Mouse (Mus musculus) intestine, postnatal 0 days (tissue): Measurements from ENCODE around the gene Pcdh15. TPM values are rescaled to one million over a fixed set of nuclear protein-coding genes. Genes with fewer than 3 reads are reported as not detected.

Experiments
- ATAC-seq: fragments of 200-750 bp; cut with Nextera tagmentation; 2 replicates; pipeline ENCODE4 v1.8.0; 2017; ENCODE audit warnings: mild to moderate bottlenecking, moderate TSS enrichment, moderate library complexity
- H3K27ac ChIP-seq: fragments of 300-500 bp; sonication (generic); 2 replicates; pipeline ENCODE4 v1.5.1; 2014; ENCODE audit warnings: mild to moderate bottlenecking, low read depth, low read length, moderate library complexity
- H3K27me3 ChIP-seq: fragments of 300-500 bp; sonication (generic); replicated peaks from 2 replicates; pipeline ENCODE4 v1.6.1; 2014; ENCODE audit warnings: low read length, mixed read lengths; ENCODE audit not compliant: control insufficient read depth, insufficient read depth
- H3K36me3 ChIP-seq: fragments of 300-500 bp; sonication (generic); 2 replicates; pipeline ENCODE4 v1.6.1; 2014; ENCODE audit warnings: mild to moderate bottlenecking, moderate library complexity; ENCODE audit not compliant: control insufficient read depth, insufficient read depth
- H3K4me1 ChIP-seq: fragments of 300-500 bp; sonication (generic); replicated peaks from 2 replicates; pipeline ENCODE4 v1.6.1; 2014; ENCODE audit warnings: antibody characterized with exemption, low read length, mixed read lengths; ENCODE audit not compliant: control insufficient read depth, insufficient read depth
- H3K4me2 ChIP-seq: fragments of 300-500 bp; sonication (generic); replicated peaks from 2 replicates; pipeline ENCODE4 v1.6.1; 2014; ENCODE audit warnings: low read depth, mild to moderate bottlenecking, moderate library complexity
- H3K4me3 ChIP-seq: fragments of 300-500 bp; sonication (generic); 2 replicates; pipeline ENCODE4 v1.5.1; 2014; ENCODE audit warnings: low read depth, low read length
- H3K9ac ChIP-seq: fragments of 300-500 bp; sonication (generic); 2 replicates; pipeline ENCODE4 v1.6.1; 2014; ENCODE audit warnings: mild to moderate bottlenecking, low read depth, low read length
- H3K9me3 ChIP-seq: fragments of 300-500 bp; sonication (generic); 2 replicates; pipeline ENCODE4 v1.6.1; 2016; ENCODE audit warnings: mixed run types; ENCODE audit not compliant: control insufficient read depth
- CTCF ChIP-seq: sonication (generic); IDR thresholded peaks from 2 replicates; pipeline ENCODE4 v1.5.1; 2016; ENCODE audit warnings: low read depth, mild to moderate bottlenecking, control low read depth, antibody characterized with exemption, moderate library complexity
- WGBS: fragments of 180-500 bp; shearing (Covaris S2); extraction: QIAGEN DNeasy Blood & Tissue Kit; methylation state at CpG from one replicate; pipeline ENCODE4 v1.1.7; 2014; 5-methylcytosine and 5-hydroxymethylcytosine counted together
- polyA plus RNA-seq: library from polyadenylated mRNA; unstranded; fragments of >200 nt; fragmentation: Nextera tagmentation; extraction: Ambion mirVana; gene quantifications from 2 replicates; pipeline ENCODE4 v1.2.1, GENCODE M21; 2015

Pcdh15 gene
- polyA plus RNA-seq, 1 experiment from 2014 or later = 0.61 TPM

DNA sequence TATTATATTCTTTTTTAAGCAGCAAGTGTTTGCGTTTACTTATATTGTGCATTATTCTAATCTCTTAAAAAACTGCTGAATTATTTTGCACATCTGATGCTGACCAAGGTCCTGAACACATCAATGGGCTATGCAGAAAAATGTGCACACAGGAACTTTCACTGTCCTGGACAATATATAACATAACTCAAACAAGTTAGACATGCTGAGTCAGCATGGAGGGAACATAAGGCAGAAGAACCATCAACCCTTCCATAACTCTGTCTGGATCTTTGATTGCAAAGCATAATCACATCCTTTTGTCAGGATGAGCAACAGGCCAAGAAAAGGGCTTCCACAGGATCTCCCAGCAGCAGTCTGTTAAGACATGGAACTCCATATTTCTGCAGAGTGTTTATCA lies 207.5 kb downstream of the Pcdh15 start:
- Histone ChIP-seq H3K9ac (no peak overlapping the region), H3K4me2 (no peak overlapping the region), H3K9me3 (no peaks in the 10 kb centered on the region), H3K4me1 (no peaks in the 10 kb centered on the region), H3K36me3 (no peaks in the 10 kb centered on the region), H3K4me3 (no peak overlapping the region), H3K27ac (no peak overlapping the region), H3K27me3 (no peaks in the 10 kb centered on the region)
- no peak for ATAC-seq
- TF ChIP-seq CTCF = no peak
- WGBS = 86% methylated on average over 1 of the region's 1 CpGs

DNA sequence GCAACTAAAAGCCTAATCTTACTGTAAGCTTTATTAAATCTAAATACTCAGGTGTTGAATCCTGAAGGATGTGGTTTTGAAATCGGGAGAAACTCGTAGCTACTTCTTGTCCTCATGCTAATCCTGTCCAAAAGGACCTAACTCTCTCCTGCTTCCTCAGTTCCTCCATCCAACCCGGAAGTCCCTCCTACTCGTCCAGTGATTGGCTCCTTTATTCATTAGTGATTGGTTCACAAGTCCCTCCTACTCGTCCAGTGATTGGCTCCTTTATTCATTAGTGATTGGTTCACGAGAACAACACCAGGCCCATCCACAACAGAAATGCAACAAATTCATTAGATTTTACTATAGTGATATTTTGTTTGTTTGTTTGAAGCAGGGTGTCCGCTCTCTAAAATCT lies 227.7 kb downstream of the Pcdh15 start:
- no peak for ATAC-seq
- Histone ChIP-seq H3K4me3 (no peak overlapping the region), H3K27me3 (no peaks in the 10 kb centered on the region), H3K27ac (no peak overlapping the region), H3K9me3 (no peaks in the 10 kb centered on the region), H3K36me3 (no peaks in the 10 kb centered on the region), H3K9ac (no peak overlapping the region), H3K4me2 (no peak overlapping the region), H3K4me1 (no peaks in the 10 kb centered on the region)
- TF ChIP-seq CTCF = no peak
- 90% methylated on average over 7 of the region's 7 CpGs for WGBS

GRCm38 (mm10) chr10:73333426-73333825 lies 234.3 kb downstream of the Pcdh15 start:
- Histone ChIP-seq H3K27ac (no peak overlapping the region), H3K4me2 (no peak overlapping the region), H3K36me3 (no peaks in the 10 kb centered on the region), H3K4me1 (no peaks in the 10 kb centered on the region), H3K4me3 (no peak overlapping the region), H3K9ac (no peak overlapping the region), H3K9me3 (no peaks in the 10 kb centered on the region), H3K27me3 (no peaks in the 10 kb centered on the region)
- ATAC-seq = no peak
- no peak for TF ChIP-seq CTCF
- WGBS = 83% methylated on average over 1 of the region's 1 CpGs

DNA sequence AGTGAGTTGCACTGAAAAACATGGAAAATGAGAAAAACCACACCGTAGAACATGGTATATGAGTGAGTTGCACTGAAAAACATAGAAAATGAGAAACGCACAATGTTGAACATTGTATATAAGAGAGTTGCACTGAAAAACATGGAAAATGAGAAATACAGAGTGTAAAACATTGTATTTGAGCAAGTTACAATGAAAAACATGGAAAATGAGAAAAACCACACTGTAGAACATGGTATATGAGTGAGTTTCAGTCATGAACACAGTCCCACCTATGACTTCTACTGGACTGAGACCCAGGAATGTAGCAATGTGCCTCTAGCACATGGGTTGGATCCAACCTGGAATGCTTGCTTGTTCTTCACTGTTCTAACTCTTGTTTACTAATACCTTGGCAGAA lies 279.9 kb downstream of the Pcdh15 start:
- ATAC-seq = no peak
- H3K4me3 ChIP-seq = no peak overlapping the region
- WGBS = 84% methylated on average over 2 of the region's 2 CpGs
- H3K36me3 ChIP-seq = no peaks in the 10 kb centered on the region
- H3K9ac ChIP-seq = no peak overlapping the region
- no peaks in the 10 kb centered on the region for H3K27me3 ChIP-seq
- no peak overlapping the region for H3K27ac ChIP-seq
- no peak for TF ChIP-seq CTCF
- H3K4me1 ChIP-seq = no peaks in the 10 kb centered on the region
- H3K4me2 ChIP-seq = no peak overlapping the region
- H3K9me3 ChIP-seq = no peaks in the 10 kb centered on the region

DNA sequence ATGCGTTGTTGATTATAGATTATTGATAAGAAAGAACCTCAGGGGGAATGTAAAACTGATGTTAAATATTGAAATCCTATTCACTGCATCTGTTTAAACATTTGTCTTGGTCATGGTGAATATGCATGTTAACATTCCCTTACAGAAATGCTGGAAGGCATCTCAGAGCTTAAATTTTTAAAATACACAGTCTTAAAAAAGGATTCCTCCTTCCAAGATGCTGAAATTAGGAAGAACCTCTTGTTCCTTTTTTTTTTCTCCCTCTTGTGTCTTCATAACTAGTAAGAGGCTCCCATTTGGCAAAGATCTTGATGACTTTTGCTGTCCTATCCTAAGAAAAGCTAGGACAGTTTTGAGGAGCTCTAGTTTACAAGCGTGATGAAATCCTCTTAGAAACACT lies 284.9 kb downstream of the Pcdh15 start:
- Histone ChIP-seq H3K9ac (no peak overlapping the region), H3K4me3 (no peak overlapping the region), H3K4me1 (no peaks in the 10 kb centered on the region), H3K4me2 (no peak overlapping the region), H3K27ac (no peak overlapping the region), H3K27me3 (no peaks in the 10 kb centered on the region), H3K9me3 (no peaks in the 10 kb centered on the region), H3K36me3 (no peaks in the 10 kb centered on the region)
- ATAC-seq = no peak
- TF ChIP-seq CTCF = no peak
- 83% methylated on average over 2 of the region's 2 CpGs for whole genome bisulfite sequencing

DNA sequence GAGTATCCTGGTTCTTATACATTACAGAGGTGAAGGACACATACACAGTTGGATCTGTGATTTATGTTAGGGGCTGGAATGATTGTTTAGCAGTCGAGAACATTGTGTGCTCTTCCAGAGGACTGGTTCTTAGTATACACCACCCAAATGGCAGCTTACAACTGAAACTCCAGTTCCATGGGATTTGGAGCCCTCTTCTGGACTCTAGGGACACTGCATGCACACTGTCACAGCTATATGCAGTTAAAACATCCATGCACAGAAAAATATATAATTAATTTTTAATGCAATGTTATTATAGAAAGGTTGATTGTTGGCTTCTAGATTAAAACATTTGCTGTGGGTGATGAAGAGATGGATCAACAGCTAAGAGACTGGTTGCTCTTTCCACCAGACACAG lies 301.3 kb downstream of the Pcdh15 start:
- no peak overlapping the region for H3K4me2 ChIP-seq
- H3K9ac ChIP-seq = no peak overlapping the region
- H3K27me3 ChIP-seq = no peaks in the 10 kb centered on the region
- H3K9me3 ChIP-seq = no peaks in the 10 kb centered on the region
- peak; percentile 41 for TF ChIP-seq CTCF
- WGBS = 86% methylated on average over 1 of the region's 1 CpGs
- no peak overlapping the region for H3K4me3 ChIP-seq
- H3K36me3 ChIP-seq = no peaks in the 10 kb centered on the region
- ATAC-seq = no peak
- no peaks in the 10 kb centered on the region for H3K4me1 ChIP-seq
- no peak overlapping the region for H3K27ac ChIP-seq

- Histone ChIP-seq H3K4me1 (no peaks in the 10 kb centered on the region), H3K9ac (no peak overlapping the region), H3K4me3 (no peak overlapping the region), H3K27me3 (no peaks in the 10 kb centered on the region), H3K4me2 (no peak overlapping the region), H3K27ac (no peak overlapping the region), H3K36me3 (no peaks in the 10 kb centered on the region), H3K9me3 (no peaks in the 10 kb centered on the region)
- no peak for ATAC-seq
- 51% methylated on average over 3 of the region's 3 CpGs for WGBS
- no peak for TF ChIP-seq CTCF
Measured at GRCm38 (mm10) chr10:73425408-73425807, 326.3 kb downstream of the Pcdh15 start.
